Mouse (Mus musculus): ENCODE measurements around the gene B4galnt1. TPM values are rescaled to one million over a fixed set of nuclear protein-coding genes. Genes with fewer than 3 reads are reported as not detected.
"Not testable (repeated sequence)": the region's sequence is repeated elsewhere in the genome, so short reads cannot be mapped to it uniquely, and the experiment has no call there.

B4galnt1 gene
- total and polyA plus RNA-seq, 3 experiments: 1.8 to 9.5 (median 2.0) TPM

GRCm38 (mm10) chr10:127188465-127189115, 23.6 kb downstream of the B4galnt1 start:
- no peak for TF ChIP-seq POLR2A (IDR thresholded peaks at IDR 0.05; ENCODE audit: insufficient read depth, low read depth, low read length)
- TF ChIP-seq EP300 (IDR thresholded peaks at IDR 0.05; ENCODE audit: insufficient read depth, low read depth, low read length): no peak
- no peak for TF ChIP-seq CTCF (IDR thresholded peaks at IDR 0.05)
- H3K27ac ChIP-seq: peak overlapping the region; percentile 79
- no peaks in the 10 kb centered on the region for H3K36me3 ChIP-seq (ENCODE audit: control insufficient read depth, insufficient read depth, low read length)
- intact Hi-C loops (cut with DNase I): no loop called here
- peak overlapping the region; percentile 77 for H3K9ac ChIP-seq (ENCODE audit: low read depth, low read length)
- H3K4me3 ChIP-seq: peak overlapping the region; percentile 66
- peak; percentile 81 for DNase-seq
- no peaks in the 10 kb centered on the region for H3K27me3 ChIP-seq (ENCODE audit: control insufficient read depth, insufficient read depth, low read length)
- H3K4me1 ChIP-seq (ENCODE audit: control insufficient read depth, insufficient read depth, low read length): peaks cover 1% of the 10 kb centered on the region
- under 1% methylated on average over 42 of the region's 46 CpGs for WGBS
- no peaks in the 10 kb centered on the region for H3K79me2 ChIP-seq (replicated peaks; ENCODE audit: control insufficient read depth, insufficient read depth, low read length)

GRCm38 (mm10) chr10:127189116-127189650, 24.2 kb downstream of the B4galnt1 start:
- H3K9ac ChIP-seq (ENCODE audit: low read depth, low read length): peak overlapping the region; percentile 77
- TF ChIP-seq POLR2A (IDR thresholded peaks at IDR 0.05; ENCODE audit: insufficient read depth, low read depth, low read length): peak; percentile 43
- no peak for TF ChIP-seq EP300 (IDR thresholded peaks at IDR 0.05; ENCODE audit: insufficient read depth, low read depth, low read length)
- H3K4me3 ChIP-seq: peak overlapping the region; percentile 66
- no peaks in the 10 kb centered on the region for H3K36me3 ChIP-seq (ENCODE audit: control insufficient read depth, insufficient read depth, low read length)
- H3K79me2 ChIP-seq (replicated peaks; ENCODE audit: control insufficient read depth, insufficient read depth, low read length): no peaks in the 10 kb centered on the region
- peaks cover 1% of the 10 kb centered on the region for H3K4me1 ChIP-seq (ENCODE audit: control insufficient read depth, insufficient read depth, low read length)
- 1% methylated on average over 25 of the region's 26 CpGs for WGBS
- no peaks in the 10 kb centered on the region for H3K27me3 ChIP-seq (ENCODE audit: control insufficient read depth, insufficient read depth, low read length)
- peak; percentile 73 to 76 for DNase-seq
- intact Hi-C loops (cut with DNase I): no loop called here
- peak overlapping the region; percentile 79 for H3K27ac ChIP-seq

GRCm38 (mm10) chr10:127189651-127190381, 24.8 kb downstream of the B4galnt1 start, which contains the start of gene Arhgef25:
TSS of gene Arhgef25 (minus strand) at chr10:127190083.
- DNase-seq: peak; percentile 80 to 83
- intact Hi-C loops (cut with DNase I): no loop called here
- H3K4me3 ChIP-seq: peak within 1 kb of the TSS; percentile 66
- H3K4me1 ChIP-seq (ENCODE audit: control insufficient read depth, insufficient read depth, low read length): peaks cover 1% of the 10 kb centered on the region
- peak within 1 kb of the TSS; percentile 79 for H3K27ac ChIP-seq
- H3K36me3 ChIP-seq (ENCODE audit: control insufficient read depth, insufficient read depth, low read length): no peaks in the 10 kb centered on the region
- peak within 1 kb of the TSS; percentile 77 for H3K9ac ChIP-seq (ENCODE audit: low read depth, low read length)
- no peaks in the 10 kb centered on the region for H3K79me2 ChIP-seq (replicated peaks; ENCODE audit: control insufficient read depth, insufficient read depth, low read length)
- WGBS: 8% methylated on average over 33 of the region's 35 CpGs
- TF ChIP-seq POLR2A (IDR thresholded peaks at IDR 0.05; ENCODE audit: insufficient read depth, low read depth, low read length): no peak; the same call in 1 of the 2 replicates
- no peak; the same call in 1 of the 2 replicates for TF ChIP-seq EP300 (IDR thresholded peaks at IDR 0.05; ENCODE audit: insufficient read depth, low read depth, low read length)
- no peak for TF ChIP-seq CTCF (IDR thresholded peaks at IDR 0.05)
- no peaks in the 10 kb centered on the region for H3K27me3 ChIP-seq (ENCODE audit: control insufficient read depth, insufficient read depth, low read length)

- intact Hi-C loops (cut with DNase I): no loop called here
- Histone ChIP-seq H3K9ac (ENCODE audit: low read depth, low read length) (peak overlapping the region; percentile 77), H3K79me2 (replicated peaks; ENCODE audit: control insufficient read depth, insufficient read depth, low read length) (no peaks in the 10 kb centered on the region), H3K4me1 (ENCODE audit: control insufficient read depth, insufficient read depth, low read length) (peaks cover 1% of the 10 kb centered on the region; the same call in 1 of the 2 replicates), H3K27ac (peak overlapping the region; percentile 79), H3K27me3 (ENCODE audit: control insufficient read depth, insufficient read depth, low read length) (no peaks in the 10 kb centered on the region), H3K36me3 (ENCODE audit: control insufficient read depth, insufficient read depth, low read length) (no peaks in the 10 kb centered on the region), H3K4me3 (no peak overlapping the region; the same call in 1 of the 2 replicates)
- WGBS: 48% methylated on average over 14 of the region's 14 CpGs
- TF ChIP-seq POLR2A (IDR thresholded peaks at IDR 0.05; ENCODE audit: insufficient read depth, low read depth, low read length): no peak; the same call in 1 of the 2 replicates
- no peak for TF ChIP-seq EP300 (IDR thresholded peaks at IDR 0.05; ENCODE audit: insufficient read depth, low read depth, low read length)
- no peak for TF ChIP-seq CTCF (IDR thresholded peaks at IDR 0.05)
- peak in 1 of 2 experiments; percentile 30 for DNase-seq
Observed at GRCm38 (mm10) chr10:127190398-127191190, 25.6 kb downstream of the B4galnt1 start.

GRCm38 (mm10) chr10:127191191-127192056, 26.4 kb downstream of the B4galnt1 start:
- intact Hi-C loops (cut with DNase I): no loop called here
- Histone ChIP-seq H3K36me3 (ENCODE audit: control insufficient read depth, insufficient read depth, low read length) (no peaks in the 10 kb centered on the region), H3K27me3 (ENCODE audit: control insufficient read depth, insufficient read depth, low read length) (no peaks in the 10 kb centered on the region), H3K79me2 (replicated peaks; ENCODE audit: control insufficient read depth, insufficient read depth, low read length) (no peaks in the 10 kb centered on the region), H3K4me1 (ENCODE audit: control insufficient read depth, insufficient read depth, low read length) (peaks cover 2% of the 10 kb centered on the region; the same call in 1 of the 2 replicates), H3K4me3 (no peak overlapping the region), H3K9ac (ENCODE audit: low read depth, low read length) (no peak overlapping the region), H3K27ac (peak overlapping the region; percentile 36; the same call in 1 of the 2 replicates)
- peak in 1 of 2 experiments; percentile 36 for DNase-seq
- WGBS: 54% methylated on average over 19 of the region's 19 CpGs
- TF ChIP-seq POLR2A (IDR thresholded peaks at IDR 0.05; ENCODE audit: insufficient read depth, low read depth, low read length): no peak
- no peak for TF ChIP-seq CTCF (IDR thresholded peaks at IDR 0.05)
- no peak for TF ChIP-seq EP300 (IDR thresholded peaks at IDR 0.05; ENCODE audit: insufficient read depth, low read depth, low read length)

- DNase-seq; H3K9ac ChIP-seq (ENCODE audit: low read depth, low read length); H3K4me3 ChIP-seq; intact Hi-C loops (cut with DNase I); H3K27ac ChIP-seq; H3K36me3 ChIP-seq (ENCODE audit: control insufficient read depth, insufficient read depth, low read length); H3K27me3 ChIP-seq (ENCODE audit: control insufficient read depth, insufficient read depth, low read length); H3K4me1 ChIP-seq (ENCODE audit: control insufficient read depth, insufficient read depth, low read length); H3K79me2 ChIP-seq (replicated peaks; ENCODE audit: control insufficient read depth, insufficient read depth, low read length): not testable (repeated sequence)
- WGBS: 55% methylated on average over 1 of the region's 1 CpGs
Observed at GRCm38 (mm10) chr10:127192057-127192328, 27.0 kb downstream of the B4galnt1 start.
